Mouse (Mus musculus) embryo, embryonic 10 days (tissue): Measurements from ENCODE around the gene Dnhd1.
"Not testable (repeated sequence)": the region's sequence is repeated elsewhere in the genome, so short reads cannot be mapped to it uniquely, and the experiment has no call there.

ENCODE experiments used
- DNase-seq: peaks from one replicate; pipeline ENCODE4 v3.0.0-alpha.2; 2015; ENCODE audit warnings: low spot score

The Dnhd1 gene

GRCm38 (mm10) chr7:105740089-105740795 is 89.6 kb downstream of the Dnhd1 start:
- DNase-seq, result no peak

GRCm38 (mm10) chr7:105740851-105741250 is 90.2 kb downstream of the Dnhd1 start:
- no peak for DNase-seq

GRCm38 (mm10) chr7:105741978-105742377 is 91.4 kb downstream of the Dnhd1 start:
- no peak for DNase-seq

GRCm38 (mm10) chr7:105742539-105743215 is 92.0 kb downstream of the Dnhd1 start:
- not testable (repeated sequence) for DNase-seq

GRCm38 (mm10) chr7:105743246-105743925 is 92.8 kb downstream of the Dnhd1 start:
- not testable (repeated sequence) for DNase-seq

- peak; percentile 97 for DNase-seq
Measured at GRCm38 (mm10) chr7:105743926-105744590, 93.4 kb downstream of the Dnhd1 start, which contains the start of gene Taf10. Taf10 (minus strand) TSS chr7:105744361.

- DNase-seq, result no peak
Measured at GRCm38 (mm10) chr7:105747776-105748175, 97.1 kb downstream of the Dnhd1 start.

GRCm38 (mm10) chr7:105751491-105752433 is 101.1 kb downstream of the Dnhd1 start, which contains the start of gene Tpp1:
Tpp1 (minus strand) TSS chr7:105752235.
- DNase-seq, result peak; percentile 97

GRCm38 (mm10) chr7:105752716-105753115 is 102.1 kb downstream of the Dnhd1 start:
- DNase-seq, result no peak

GRCm38 (mm10) chr7:105753281-105753680 is 102.7 kb downstream of the Dnhd1 start:
- DNase-seq, result no peak

GRCm38 (mm10) chr7:105761813-105762484 is 111.3 kb downstream of the Dnhd1 start:
- peak; percentile 25 for DNase-seq

- no peak for DNase-seq
Measured at GRCm38 (mm10) chr7:105762517-105763270, 112.1 kb downstream of the Dnhd1 start.

- DNase-seq, result no peak
Measured at GRCm38 (mm10) chr7:105764331-105764730, 113.7 kb downstream of the Dnhd1 start.

- DNase-seq, result peak; percentile 76
Measured at GRCm38 (mm10) chr7:105767729-105768165, 117.1 kb downstream of the Dnhd1 start.

GRCm38 (mm10) chr7:105769959-105770358 is 119.3 kb downstream of the Dnhd1 start:
- DNase-seq, result no peak
